Mouse (Mus musculus) gastrocnemius, adult 8-10 months (tissue): Measurements from ENCODE around the gene Rab25. TPM values are rescaled to one million over a fixed set of nuclear protein-coding genes. Genes with fewer than 3 reads are reported as not detected.

Experiments
- DNase-seq, 2 experiments: peaks; one replicate each; pipeline ENCODE4 v3.0.0; 2022; ENCODE audit warnings: low spot score in 2 of 2
- microRNA-seq: library from miRNA; unstranded; fragments of <30 nt; microRNA quantifications from one replicate; pipeline ENCODE4 v1.2.0, GENCODE M21; 2022
- total RNA-seq, 4 experiments: library from RNA; stranded (reverse); gene quantifications; 2 replicates each; pipeline ENCODE4 v1.2.4; 2022

The Rab25 gene
- total RNA-seq, 4 experiments from 2014 or later = not detected

DNA sequence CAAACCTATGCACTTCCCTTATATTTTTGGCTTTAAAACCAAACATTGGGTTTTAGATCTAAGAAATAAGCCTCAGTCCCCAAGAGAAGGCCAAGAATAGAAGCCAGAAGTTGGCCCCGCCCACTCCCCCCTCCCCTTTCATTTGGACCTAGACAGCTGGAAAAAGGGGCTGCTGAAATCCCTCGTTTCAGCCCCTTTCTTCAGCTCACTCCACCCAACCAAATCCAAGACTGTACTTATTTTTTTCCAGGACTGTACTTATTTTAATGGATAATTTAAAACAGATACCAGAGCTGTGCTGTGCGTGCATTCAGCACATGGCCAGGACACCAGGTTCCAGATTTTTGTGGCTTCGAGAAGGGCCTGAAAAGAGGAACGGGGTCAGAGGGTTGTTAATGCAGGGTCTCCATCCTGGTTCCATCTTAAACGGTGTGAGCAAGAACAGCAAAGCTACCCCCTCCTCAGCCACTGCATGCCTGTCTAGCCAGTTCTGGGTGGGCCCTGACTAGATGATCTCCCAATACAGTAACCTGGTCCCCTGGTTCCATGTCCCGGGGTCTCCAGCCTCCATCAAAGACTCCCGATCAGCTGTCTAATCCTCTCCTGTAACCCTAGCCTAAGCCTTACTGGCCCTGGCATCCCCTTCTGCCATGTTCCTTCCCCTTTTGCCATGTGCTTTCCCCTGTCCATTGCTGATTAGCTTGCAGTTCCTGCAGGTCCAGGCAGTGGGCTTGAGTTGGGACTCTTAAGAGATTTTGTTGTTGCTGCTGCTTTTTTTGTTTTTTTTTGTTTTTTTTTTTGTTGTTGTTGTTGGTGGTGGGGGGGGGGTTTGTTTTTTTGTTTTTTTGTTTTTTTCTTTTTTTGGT lies 44.0 kb downstream of the Rab25 start:
- no peak for DNase-seq

DNA sequence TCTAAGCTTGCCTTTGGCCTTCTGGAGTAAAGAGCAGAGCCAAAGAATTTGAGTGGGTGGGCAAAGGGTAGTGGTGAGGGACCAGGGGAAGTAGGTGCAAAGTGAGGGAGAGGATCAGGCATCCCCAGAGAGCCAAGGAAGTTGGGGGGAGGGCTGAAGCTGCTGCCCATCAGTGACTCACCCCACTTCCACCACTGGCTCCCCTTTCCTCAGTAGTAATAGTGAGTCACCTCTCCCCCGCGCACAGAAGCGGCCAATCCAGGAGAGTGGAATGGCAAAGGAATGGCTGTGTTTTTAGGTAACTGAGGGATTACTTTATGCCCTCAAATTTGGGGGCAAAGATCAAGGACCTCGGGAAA lies 44.6 kb downstream of the Rab25 start:
- DNase-seq = no peak

DNA sequence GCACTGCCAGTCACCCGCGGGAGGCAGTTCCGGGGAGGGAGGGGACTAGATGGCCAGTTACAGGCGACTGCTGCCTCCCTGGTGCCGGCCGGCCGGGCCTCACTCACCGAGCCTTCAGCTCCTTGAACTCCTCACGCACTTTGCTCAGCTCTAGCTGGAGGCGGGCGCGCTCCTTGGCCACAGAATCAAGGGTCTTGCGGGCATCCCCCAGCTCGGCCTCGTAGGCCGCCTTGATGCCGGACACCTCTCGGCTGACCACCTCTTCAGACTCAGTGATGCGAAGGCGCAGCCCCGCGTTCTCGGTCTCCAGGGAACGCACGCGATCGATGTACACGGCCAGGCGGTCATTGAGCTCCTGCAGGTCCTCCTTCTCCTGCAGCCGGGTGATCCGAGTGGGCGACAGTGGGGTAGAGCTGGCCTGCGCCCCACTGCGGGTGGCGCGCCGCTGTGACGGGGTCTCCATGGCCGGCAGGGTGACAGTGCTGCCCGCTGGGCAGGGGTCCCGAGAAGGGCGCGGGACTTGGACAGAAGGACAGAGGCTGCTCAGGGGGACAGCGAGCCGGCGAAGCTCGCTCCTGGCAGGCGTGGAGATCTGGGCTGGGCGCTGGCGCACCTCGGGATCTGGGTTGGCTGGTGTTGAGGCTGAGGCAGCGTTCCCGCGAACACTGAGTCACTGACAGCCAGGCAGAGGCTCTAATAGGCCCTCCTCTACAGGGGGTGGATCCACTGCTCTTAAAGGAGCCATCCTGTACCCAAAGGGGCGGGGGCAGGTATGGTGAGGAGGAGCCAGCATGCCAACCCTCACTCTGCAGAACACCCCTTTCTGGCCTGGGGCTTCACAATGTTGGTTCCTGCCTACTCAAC lies 45.2 kb downstream of the Rab25 start:
- peak; percentile 92 to 94 for DNase-seq

DNA sequence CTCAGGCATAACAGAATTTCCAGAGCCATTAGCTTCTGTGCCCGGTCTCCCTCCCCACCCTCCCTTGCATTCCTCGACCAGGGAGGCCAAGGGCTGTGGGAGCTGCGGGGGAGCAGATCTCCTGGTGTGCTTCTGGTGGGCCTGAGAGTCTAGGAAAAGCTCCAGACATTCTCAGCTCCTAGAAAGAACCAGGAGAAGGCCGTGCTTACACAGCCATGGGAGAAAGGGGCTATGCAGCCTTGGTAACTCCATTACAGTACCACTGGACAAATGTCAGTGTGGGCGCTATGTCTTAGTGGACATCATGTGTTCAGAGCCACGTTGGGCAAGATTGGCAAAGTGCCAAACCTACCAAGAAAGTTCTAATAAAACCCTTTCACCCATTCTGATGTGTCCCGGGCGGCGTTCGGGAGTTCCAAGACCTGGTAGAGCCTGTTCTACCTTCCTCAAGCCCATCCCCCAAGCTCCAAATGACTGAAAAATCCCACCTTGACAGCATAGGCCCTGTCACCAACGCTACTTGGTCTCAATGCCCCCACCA lies 46.0 kb downstream of the Rab25 start:
- no peak for DNase-seq

DNA sequence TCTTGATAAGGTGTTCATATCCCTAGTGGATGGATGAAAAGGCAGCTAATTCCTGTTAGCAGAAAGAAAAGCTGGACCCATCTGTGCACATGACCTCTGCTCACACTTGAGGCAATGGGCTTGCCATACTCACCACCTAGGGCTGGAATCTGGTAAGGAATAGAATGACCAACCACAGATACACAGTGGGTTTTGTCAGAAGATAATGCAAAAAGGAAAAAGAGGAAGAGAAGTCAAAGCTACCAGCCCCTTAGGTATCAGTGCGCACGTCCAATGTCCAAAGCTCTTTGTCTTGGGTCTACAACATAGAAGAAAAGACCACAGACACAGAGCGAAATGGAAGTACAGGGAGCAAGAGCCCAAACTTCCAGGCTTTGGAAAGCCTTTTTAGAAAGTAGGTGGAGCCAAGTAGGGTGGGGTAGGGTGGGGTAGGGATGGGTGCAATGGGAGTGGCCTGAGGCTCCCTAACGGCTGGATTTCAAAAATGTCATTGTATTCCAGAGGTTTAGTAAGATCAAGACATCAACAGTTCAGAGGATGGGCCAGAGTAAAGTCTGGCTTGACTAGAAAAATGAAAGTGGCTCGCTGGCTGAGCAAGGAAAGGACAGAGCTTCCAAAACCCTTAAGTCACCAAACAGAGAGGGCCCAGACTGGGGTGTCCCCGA lies 46.6 kb downstream of the Rab25 start:
- no peak for DNase-seq

- DNase-seq = no peak
Measured at GRCm38 (mm10) chr3:88500655-88501365, 47.3 kb downstream of the Rab25 start.

DNA sequence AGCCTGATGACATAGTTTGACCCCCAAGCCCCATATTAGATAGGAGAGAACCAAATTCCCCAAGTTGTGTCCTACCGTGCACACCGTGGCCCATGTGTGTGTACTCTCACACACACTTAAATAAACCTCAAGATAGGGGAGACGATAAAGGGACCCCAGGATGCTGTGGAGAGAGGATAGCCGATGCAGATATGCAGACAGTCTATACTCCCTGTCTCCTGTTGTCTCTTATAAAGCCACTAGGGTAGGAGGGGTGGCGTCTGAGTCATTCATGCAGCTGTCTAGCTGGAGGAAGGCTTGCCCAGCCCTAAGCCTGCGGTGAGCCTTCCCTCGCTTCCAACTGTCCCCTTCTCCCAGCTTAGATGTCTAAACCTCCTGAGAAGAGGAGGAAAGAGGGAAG lies 48.0 kb downstream of the Rab25 start:
- DNase-seq = no peak

- DNase-seq = no peak
Measured at GRCm38 (mm10) chr3:88499580-88499979, 48.5 kb downstream of the Rab25 start.

DNA sequence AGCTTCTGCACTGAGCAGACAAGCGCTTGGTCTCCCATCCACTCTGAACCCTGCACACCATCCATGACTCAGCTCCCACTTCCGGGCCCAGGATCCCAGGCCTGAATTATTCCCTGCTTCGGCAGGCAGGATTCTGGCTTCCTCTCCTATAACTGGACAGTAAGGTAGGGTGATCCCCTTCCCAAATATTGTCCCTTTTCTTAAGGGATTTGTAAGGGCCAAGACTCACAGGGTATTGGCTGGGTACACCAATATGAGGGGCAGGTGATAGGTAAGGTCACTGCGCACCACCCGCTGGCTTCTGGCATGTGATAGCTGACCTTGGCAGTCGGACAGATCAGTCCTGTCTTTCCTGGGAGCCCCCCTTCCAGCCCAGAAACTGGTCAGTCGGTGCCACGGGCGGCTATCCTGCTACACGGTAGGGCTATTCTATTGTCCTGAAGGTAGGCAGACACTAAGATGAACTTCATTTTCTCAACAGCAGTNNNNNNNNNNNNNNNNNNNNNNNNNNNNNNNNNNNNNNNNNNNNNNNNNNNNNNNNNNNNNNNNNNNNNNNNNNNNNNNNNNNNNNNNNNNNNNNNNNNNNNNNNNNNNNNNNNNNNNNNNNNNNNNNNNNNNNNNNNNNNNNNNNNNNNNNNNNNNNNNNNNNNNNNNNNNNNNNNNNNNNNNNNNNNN lies 52.2 kb downstream of the Rab25 start:
- no peak for DNase-seq

GRCm38 (mm10) chr3:88494836-88495628 lies 53.1 kb downstream of the Rab25 start:
- peak in 1 of 2 experiments; percentile 78 for DNase-seq

GRCm38 (mm10) chr3:88493706-88494582 lies 54.2 kb downstream of the Rab25 start:
- no peak for DNase-seq

Small RNAs within 50 kb of the gene (microRNA-seq; reads per million reads assigned to microRNA genes)
- gene Mir1905 = not detected

Other genes starting within 250 kb of the Rab25 start
- 10 to 100 TPM; 34.5 to 39.4 (median 37.9) TPM for gene Glmp, start 223.3 kb downstream of the Rab25 start, total RNA-seq
- 1 to 10 TPM; 1.9 to 3.7 (median 2.8) TPM for gene Tmem79, start 212.2 kb downstream of the Rab25 start, total RNA-seq
- gene Smg5, start 212.0 kb downstream of the Rab25 start, total RNA-seq = 10 to 100 TPM; 39.0 to 54.6 (median 44.5) TPM
- gene Paqr6, start 183.7 kb downstream of the Rab25 start, total RNA-seq = under 1 TPM; 0.15 to 0.94 (median 0.56) TPM
- gene Bglap3, start 175.6 kb downstream of the Rab25 start, total RNA-seq = not detected
- gene Bglap2, start 169.6 kb downstream of the Rab25 start, total RNA-seq = not detected
- not detected for gene Bglap, start 163.8 kb downstream of the Rab25 start, total RNA-seq
- gene Pmf1, start 138.0 kb downstream of the Rab25 start, total RNA-seq = 10 to 100 TPM; 15.5 to 18.5 (median 16.7) TPM
- 10 to 100 TPM; 19.5 to 22.4 (median 21.5) TPM for gene Slc25a44, start 123.2 kb downstream of the Rab25 start, total RNA-seq
- gene Sema4a, start 87.1 kb downstream of the Rab25 start, total RNA-seq = 1 to 10 TPM in 2 of 4 experiments, under 1 TPM in 2; 0.48 to 1.2 (median 1.00) TPM
- gene Lmna, start 38.3 kb downstream of the Rab25 start, total RNA-seq = 10 to 100 TPM; 59.0 to 76.0 (median 67.8) TPM
- gene Mex3a, start 15.9 kb downstream of the Rab25 start, total RNA-seq = under 1 TPM; 0.07 to 0.31 (median 0.15) TPM
- gene Lamtor2, start 4.8 kb upstream of the Rab25 start, total RNA-seq = 10 to 100 TPM; 83.0 to 95.4 (median 86.1) TPM
- 100 to 1,000 TPM in 1 of 4 experiments, 10 to 100 TPM in 3; 91.9 to 112 (median 94.6) TPM for gene Ubqln4, start 5.5 kb upstream of the Rab25 start, total RNA-seq
- gene Ssr2, start 27.6 kb upstream of the Rab25 start, total RNA-seq = 10 to 100 TPM; 41.5 to 44.9 (median 43.1) TPM
- gene Arhgef2, start 57.7 kb upstream of the Rab25 start, total RNA-seq = 10 to 100 TPM; 13.5 to 19.0 (median 16.6) TPM
- not detected for gene Rxfp4, start 104.8 kb upstream of the Rab25 start, total RNA-seq
- gene Khdc4, start 137.5 kb upstream of the Rab25 start, total RNA-seq = 10 to 100 TPM; 15.5 to 19.1 (median 17.7) TPM
- gene Rit1, start 168.5 kb upstream of the Rab25 start, total RNA-seq = 10 to 100 TPM; 18.4 to 27.6 (median 20.6) TPM
- 1 to 10 TPM; 4.0 to 6.3 (median 4.6) TPM for gene Syt11, start 226.9 kb upstream of the Rab25 start, total RNA-seq